Mouse (Mus musculus) retina, embryonic 14.5 days (tissue): ENCODE data around the gene Tbx3.

ENCODE experiments used
- DNase-seq: peaks from one replicate; pipeline ENCODE4 v3.0.0-alpha.2; 2015; ENCODE audit warnings: low spot score

Gene Tbx3

DNA sequence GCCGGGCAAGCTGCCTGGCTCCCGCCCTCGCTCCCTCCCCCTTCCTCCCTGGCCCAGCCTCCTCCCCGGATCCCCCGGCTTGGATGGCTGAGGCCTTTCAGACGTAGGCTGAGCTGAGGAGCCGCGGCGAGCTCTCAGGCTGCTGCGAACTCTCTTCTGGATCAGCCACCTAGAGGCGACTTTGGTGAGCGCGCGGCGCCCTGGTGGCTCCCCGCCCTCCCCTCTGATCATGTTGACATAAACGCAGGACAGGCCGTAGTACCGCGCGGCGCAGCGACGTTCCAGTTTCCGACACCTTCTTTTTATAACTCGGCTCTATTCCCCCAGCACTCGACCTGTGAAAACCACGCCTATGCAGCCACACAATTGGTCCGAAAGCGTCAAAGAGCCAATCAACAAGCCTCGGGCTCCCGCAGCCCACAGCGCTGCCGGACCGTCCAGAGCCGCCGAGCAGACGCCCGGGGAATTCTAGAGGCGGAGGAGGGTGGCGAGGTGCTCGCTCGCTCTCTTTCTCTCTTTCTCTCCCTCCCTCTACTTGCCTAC is at the start of gene Tbx3:
Tbx3 (plus strand) TSS at position 104 of the 543 bp plus-strand sequence.
- DNase-seq = peak; percentile 98

DNA sequence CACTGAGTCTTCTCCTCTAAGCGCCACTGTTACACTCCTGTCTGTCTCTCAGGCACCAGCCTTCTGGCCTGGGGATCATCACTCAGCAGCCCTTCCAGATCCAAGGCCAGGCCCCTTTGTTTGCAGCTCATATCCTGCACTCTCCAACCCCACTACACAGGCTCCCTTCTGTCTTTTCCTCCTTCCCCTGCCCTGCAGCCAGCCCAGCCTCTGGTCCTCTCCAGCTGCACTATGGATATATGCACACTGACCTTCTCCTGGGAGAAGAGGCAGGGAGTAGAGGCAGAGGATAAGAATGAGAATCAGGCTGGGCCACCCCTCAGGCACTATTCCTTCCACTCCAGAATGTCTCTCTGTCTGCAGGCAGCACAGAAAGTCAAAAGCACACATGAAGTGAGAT is 48.4 kb upstream of the Tbx3 start:
- DNase-seq = no peak

DNA sequence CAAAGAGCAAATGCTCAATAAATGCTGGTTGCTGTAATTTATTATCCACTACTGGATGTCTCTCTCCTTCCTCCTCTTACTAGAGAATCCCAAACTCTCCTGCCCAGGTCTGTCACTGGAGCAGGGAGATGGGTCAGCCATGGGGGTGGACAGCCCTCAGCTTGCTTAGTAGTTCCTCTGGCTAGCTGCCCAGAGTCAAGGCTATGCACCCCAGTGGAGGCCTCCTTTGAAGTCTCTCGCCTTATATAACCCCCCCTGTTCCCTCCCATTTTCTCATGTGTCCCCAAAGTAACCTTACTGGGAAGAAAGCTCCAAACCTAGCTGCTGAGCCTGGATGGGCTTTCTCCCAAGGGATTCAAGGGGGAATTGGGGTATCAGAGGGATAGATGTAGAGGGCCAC is 45.9 kb upstream of the Tbx3 start:
- DNase-seq = no peak

DNA sequence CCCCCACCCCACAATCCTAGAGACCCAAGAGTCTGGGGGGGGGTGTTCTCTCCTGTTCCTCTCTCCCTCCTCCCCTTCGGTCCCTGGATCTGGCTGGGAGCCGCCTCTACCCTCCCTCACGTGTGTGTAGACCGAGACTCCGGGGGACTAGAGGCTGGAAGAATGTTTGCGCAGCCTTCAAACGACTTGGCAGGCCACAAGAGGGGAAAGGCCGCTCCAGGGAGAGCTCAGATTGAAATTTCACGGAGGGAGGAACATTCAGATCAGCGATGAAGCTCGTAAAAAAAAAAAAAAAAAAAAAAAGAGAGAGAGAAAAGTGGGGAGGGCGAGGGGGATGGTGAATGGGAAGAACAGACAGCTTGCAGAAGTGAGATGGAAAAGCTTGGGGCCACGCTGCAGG is 44.9 kb upstream of the Tbx3 start:
- DNase-seq = no peak

DNA sequence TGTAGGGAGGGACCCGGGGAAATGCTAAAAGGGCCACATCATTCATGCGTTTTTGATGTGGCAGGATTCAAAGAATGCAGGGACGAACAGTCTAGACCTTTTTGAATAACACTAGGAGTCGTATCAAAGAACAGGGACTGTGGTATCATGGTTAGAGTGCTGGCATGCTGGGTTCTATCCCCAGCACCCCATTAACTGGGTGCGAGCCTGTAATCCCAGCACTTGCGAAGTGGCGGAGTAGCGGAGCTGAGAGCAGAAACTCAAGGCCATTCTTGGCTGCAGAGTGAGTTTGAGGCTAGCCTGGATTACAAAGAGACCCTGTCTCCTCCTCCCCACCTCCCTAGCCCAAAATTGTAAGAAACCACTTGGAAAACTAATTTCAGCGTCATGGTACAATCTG is 44.3 kb upstream of the Tbx3 start:
- DNase-seq = no peak

DNA sequence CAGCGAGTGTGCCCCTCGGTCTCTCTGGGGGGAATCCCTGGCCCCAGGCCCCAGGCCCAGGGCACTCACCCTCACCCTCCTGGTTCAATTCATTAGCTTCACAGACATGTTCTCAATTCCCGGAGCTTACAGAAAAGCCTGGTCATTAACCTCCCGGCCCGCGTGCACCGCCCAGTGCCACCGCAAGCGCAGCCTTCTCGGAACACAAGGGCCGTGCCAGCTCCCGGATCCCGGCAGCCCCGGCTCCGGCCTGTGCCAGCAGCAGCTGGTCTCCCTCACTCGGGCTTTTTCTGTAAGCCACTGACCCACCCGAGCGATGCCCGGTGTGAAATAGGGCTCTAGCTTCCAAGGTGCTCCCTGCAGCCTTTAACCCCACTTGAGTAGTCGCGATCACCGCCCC is 43.8 kb upstream of the Tbx3 start:
- peak; percentile 55 for DNase-seq

DNA sequence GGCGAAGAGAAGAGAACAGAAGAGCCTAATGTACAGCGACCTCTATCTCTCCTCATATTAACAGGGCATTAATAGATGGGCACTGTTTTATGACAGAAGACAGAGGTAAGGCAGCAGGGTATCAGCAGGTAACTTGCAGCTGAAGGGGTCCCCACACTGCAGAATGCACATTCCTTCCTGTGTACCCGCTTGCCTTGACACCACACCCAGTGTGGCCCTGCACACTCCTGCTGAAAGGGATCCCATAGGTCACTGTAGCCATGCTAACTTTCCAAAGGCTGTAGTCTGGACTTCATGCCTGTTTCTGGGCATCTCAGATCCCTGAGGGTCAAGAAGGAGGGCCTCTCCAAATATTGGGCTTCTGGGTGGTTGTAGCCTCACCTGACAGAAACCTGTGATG is 42.4 kb upstream of the Tbx3 start:
- DNase-seq = no peak

DNA sequence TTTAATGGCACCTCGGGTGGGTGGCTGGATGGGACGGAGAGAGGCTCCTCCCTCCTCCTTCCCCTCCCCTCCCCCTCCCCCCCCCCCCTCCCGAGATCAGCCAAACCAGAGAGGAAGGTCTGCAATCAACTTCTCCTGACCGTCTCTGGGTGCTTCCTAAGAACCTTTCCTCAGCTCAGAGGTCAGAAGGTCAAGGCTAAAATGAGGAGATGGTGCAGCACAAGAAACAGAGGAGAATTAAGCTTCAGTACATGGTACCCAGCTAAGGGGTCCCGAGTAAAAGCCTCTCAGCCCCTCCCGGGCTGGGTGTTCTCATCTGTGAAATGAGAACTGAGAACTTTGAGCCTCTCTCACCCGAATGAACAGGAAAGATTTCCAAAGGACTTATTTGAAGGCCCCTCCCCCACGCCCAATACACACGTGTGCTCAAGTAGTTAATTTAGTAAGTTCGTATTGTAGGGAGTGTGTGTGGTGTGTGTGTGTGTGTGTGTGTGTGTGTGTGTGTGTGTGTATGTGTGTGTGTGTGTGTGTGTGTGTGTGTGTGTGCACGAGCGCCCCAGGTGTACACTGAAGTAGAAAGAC is 41.6 kb upstream of the Tbx3 start:
- DNase-seq = peak; percentile 45

DNA sequence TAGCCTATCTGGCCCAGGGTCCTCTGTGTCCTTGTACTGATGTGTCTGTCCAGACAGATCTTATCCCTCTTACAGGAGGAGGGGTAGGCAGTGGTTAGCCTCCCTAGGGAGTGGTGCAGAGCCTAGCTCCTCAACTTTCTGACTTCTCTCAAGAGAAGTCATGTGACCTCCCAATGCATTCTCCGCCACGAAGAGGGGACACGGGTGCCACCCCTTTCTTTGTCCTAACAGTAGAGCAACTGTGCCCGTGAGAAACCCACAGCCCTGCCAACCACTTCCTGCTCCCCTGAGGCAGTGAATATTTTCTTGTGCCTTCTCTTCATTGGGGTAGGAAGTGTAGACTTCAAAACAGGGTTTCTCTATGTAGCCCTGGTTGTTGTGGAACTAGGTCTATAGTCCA is 36.9 kb upstream of the Tbx3 start:
- DNase-seq = no peak

DNA sequence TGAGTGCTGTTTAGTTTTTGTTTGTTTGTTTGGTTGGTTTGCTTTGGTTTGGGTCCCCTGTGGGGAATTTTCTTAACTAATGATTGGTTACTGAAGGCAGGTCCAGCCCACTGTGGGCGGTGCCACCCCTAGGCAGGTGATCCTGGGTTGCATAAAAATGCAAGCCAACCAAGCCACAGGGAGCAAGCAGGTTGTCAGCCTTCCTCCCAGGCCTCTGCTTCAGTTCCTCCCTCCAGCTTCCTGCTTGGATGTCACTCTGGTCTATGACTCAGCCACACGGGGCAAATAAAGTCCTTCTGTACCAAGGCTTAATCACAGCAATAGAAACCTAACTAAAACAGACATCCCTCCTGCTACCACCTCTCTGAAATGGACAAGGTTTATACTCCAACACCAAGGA is 35.6 kb upstream of the Tbx3 start:
- no peak for DNase-seq

DNA sequence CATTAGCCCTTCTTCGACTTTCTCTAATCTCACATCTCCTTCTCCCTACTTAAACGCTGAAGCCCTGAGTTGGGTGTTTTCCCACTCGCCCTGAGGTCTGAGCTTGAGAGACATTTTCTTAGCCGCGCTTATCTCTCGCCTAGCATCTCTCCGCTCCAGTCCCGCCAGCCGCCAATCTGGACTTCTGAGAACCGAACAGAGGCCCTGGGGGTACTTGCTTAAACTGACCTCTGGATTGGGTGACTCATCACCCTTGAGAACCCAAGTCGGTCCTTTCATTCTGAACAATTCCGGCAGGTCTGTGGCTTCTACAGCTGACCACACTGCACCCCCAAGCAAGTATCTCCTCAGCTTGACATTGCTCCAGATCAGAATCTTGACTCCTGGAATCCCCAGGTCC is 32.2 kb upstream of the Tbx3 start:
- DNase-seq = no peak

DNA sequence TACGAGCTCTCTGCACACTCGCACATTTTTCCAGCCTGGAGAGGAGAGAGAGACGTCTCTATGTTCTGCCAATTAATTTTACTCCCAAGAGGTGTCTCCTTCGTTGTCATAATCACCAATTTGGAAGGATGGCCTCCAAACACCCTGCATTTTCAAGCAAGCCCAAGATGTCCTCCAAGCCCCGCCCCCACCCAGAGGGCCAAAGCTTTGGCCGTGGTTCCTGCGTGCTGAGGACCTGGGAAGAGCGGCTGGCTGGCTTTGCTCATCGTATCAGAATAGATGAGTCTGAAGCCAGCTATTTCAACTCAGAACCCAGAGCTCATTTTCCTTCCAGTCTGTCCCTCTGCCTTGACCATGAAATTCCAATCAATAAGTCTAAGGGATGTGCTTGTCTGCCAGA is 29.4 kb upstream of the Tbx3 start:
- DNase-seq = no peak

DNA sequence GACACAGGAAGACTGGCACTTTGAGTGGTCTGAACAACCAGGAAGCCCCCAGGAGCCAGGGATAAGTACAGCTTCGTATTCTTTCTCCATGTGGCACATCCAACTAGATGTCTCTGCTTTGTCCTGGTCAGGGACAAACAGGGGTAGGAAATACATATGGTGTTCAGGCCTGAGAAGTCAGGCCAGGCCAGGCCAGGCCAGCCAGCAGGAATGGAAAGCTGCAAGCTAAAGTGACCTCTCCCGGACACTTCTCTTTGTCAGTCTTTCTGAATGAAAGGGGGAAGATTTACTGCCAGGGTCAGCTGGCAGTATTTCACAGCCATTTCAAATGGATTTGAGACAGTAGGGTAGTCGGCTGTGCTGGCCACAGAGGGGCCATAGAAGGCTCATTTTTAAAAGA is 28.8 kb upstream of the Tbx3 start:
- no peak for DNase-seq

DNA sequence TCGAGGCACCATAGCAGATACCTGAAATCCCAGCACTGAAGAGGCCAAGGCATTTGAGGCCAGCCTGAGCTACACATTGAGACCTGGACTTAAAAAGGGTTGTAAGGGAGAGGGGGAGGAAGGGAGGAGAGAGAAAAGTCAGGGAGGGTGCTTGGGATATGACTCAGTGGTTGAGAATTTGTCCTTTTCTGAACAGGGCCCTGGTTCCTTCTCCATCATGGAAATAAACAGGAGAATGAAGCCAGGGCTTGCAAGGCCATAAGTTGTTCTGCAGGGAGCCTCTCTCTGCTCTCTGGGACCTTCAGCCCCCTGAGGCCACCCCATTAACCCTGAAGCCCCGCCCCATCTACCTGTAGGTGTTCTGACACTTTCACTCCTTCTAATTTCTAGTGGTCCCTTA is 23.5 kb upstream of the Tbx3 start:
- DNase-seq = no peak

DNA sequence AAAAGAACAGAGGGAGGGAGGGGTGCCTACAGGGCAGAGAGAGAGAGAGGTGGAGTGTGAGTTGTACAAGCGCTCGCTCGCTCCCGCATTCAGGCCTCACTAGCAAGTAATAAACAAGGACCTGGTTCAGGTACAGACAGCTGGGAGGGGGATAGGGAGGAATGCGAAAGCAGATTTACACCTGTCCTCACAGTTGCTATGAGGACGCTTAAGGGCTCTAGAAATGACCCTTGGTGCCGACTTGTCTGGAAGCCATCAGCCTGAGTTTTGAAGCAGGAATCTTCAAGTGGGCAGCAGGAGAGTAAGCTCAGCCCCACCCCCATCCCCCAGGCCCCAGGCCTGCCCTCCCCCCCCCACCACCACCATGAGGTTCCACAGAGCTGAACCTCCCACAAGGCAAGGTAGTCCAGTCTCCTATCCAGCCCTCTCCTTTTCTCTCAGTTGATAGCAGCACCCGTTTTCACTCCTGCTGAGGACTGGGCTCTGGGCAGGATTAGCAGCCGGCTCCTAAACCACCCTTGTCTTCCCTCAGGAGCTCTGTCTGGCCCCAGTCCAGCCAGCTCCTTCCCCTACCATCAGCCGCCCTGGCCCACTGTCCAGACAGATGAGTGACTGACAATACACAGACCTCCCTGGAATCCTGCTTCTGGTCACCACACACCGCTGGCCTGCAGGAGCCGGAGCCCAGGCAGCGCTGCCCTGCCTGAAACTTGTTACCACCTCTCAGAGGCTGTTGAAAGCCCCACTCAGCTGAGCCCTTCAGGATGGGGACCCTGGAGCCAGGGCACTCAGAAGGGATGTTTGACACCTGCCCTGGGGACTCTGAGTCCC is 19.1 kb upstream of the Tbx3 start:
- no peak for DNase-seq

DNA sequence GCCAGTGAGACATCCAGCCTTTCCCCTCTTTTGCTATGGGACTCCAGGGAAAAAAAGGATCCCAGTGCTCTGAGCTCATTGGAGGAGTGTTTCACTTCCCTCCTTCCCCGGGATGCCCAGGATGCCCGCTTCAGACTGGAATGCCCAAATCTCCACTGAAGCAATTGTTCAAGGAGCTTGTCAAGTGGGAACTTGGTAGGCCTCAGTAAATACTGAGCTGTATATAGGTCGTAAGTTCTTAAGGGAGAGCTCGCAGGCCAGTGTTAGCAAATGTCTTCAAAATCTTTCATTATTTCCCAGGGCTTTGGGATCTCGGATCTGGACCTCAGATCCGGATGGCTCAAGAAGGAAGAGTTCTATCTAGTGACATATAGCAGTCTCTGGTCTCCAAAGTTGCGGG is 14.1 kb upstream of the Tbx3 start:
- DNase-seq = no peak

DNA sequence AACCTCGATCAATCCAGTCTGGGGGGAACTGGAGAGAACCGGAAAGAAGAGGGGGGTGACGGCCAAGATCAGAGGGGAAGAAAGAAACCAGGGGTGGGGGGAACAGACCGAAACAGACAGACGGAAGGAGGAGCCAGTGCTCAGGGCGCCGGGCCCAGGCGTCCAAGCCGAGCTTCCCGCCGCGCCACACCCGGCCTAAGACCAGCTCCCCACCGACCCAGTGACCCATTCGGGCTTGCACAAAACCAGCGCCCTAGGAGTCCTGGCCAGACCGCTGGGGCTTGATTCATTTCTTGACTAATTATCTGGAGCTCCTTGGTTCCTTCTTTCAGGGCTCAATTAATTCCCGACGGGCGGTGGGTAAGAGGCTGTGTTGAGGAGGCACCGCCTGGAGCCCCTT is 13.6 kb upstream of the Tbx3 start:
- DNase-seq = peak; percentile 76

DNA sequence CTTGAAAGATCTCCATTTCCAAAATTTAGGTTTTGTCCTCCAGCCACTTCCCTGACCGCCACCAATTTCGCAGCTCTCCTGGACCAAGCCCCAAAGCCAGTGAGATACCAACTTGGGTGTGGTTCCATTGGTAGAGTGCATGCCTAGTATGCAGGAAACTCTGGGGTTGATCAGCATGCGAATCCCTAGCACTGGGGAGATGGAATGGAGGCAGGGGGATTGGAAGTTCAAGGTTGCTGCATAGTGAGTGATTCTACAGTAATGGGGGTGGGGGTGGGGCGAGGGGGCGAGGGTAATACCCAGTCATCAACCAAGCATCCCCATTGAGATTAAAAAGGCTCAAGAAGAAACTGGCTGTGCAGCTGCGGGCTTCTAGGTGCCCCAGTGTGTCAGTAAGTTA is 13.1 kb upstream of the Tbx3 start:
- no peak for DNase-seq

DNA sequence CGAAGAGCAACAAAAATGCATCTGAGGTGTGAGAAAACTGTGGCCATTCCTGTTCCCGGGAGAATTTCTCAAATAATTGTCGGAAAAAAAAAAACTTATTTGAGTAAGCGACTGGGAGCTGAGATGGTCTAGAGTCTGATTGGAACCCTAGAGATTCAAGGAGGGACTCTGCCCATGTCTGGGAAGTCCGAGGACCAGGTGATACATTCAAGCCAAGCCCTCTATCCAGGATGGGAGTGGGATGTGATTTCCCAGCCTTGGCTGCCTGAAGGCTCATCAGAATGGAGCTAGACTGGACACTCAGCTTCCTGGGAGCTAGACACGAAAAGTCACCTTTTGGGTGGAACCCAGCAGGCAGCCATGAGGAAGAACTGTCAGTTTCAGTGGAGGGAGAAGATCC is 12.7 kb upstream of the Tbx3 start:
- DNase-seq = no peak

DNA sequence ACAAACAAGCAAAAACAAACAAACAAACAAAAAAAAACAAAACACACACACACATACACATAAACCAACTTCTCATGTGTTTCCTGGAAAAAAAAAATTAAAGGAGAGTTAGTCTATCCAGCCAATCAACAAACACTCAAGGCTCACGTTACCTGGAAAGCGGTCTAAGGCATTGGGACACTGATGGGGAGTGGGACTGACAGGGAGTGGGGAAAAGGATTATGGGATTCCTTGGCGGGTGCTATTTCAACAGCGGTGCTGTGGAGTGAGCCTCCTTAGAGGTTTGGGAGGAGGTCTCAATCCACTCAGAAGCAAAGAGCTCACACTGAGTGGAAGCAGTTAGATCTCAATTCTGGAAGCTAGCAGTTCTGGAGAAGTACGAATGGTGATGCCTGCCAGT is 12.1 kb upstream of the Tbx3 start:
- DNase-seq = no peak

DNA sequence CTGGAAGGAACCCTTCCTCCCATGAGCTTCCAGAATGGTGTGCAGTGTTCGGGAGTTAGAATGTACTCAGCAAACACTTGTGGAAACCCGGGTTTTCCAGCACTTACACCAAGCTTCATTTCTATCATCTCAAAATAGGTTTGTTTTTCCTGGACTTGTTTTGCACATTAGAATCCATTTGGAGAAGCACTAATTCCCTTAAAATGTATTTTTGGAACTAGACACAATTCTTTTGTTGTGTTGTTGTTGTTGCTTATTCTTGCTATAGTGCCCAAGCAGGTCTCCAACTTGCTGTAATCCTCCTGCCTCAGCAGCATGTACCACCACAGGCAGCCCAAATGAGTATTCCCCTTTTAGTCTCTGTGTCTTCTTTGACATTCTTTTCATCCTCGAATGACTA is 11.4 kb upstream of the Tbx3 start:
- DNase-seq = no peak

DNA sequence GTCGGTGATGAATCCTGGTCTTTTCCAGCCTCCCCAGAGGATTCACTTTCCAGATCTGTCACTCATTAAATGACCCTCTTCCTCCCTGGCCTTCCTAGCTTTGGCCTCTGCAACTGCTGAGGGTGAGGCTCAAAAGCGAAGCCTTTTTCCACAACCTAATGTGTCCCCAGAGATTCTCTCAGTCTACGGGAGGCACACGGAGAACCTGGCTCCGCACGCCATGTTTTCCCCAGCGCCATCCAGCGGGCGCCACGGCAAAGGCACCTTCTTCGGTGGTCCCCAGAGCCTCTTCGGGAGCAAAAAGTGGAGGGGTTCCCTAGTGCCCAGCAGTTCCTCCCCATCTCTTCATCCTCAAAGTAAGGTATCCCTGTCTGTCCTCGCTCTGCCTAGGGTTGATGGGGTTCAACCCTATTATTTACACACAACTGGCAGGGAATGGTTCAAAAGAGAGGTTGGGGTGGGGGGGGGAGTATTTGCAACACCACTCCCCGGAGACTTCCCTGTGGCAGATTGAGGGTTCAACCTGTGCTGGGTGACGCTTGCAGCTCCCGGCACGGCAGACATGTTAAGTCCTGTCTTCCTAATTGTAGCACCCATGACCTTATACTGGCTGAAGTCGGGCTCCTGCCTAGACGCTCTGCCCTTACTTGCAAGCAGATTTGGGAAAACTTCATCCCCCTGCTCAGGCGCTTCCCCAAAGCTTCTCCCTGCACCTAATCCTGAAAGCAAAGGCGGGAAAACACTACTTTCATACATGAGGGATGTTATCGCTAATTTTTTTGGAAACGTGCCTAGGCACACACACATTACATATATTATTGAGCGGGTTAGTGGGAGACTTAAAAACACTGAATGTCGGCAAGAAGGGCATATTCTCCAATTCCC is 9.7 kb upstream of the Tbx3 start:
- DNase-seq = peak; percentile 59

DNA sequence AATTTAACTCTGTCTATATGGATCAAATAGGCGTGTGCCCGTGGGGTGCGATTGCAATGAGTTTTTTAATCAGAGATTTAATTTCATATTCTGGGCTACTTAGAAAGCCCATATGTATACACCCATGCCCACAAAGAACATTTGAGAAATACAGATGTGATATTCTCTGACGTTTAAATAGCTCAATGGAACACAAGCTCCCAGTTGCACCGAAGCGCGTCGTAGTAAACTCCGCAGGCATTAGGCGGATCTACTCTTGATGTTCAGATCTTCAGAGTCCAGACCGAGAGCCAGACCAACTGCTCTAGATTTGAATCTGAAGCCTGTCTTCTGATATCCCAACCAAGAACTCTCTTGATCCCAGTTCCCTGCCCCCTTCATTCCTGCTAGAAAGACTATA is 9.0 kb upstream of the Tbx3 start:
- peak; percentile 43 for DNase-seq
